Mouse (Mus musculus) heart, adult 2 months (tissue): ENCODE data around the gene Ppp2r5a. TPM values are rescaled to one million over a fixed set of nuclear protein-coding genes. Genes with fewer than 3 reads are reported as not detected.
"Not testable (repeated sequence)": the region's sequence is repeated elsewhere in the genome, so short reads cannot be mapped to it uniquely, and the experiment has no call there.

ENCODE experiments used
- DNase-seq, 2 experiments: peaks; one replicate each; pipeline ENCODE4 v3.0.0; 2021
- H3K27ac ChIP-seq: fragments of 200-600 bp; 2 replicates; pipeline ENCODE4 v1.8.1; 2022
- H3K27me3 ChIP-seq: fragments of 200-500 bp; 2 replicates; pipeline ENCODE4 v1.6.1; 2012; ENCODE audit warnings: mild to moderate bottlenecking, low read length, inconsistent platforms, mixed read lengths; ENCODE audit not compliant: control insufficient read depth, insufficient read depth
- H3K36me3 ChIP-seq: fragments of 200-500 bp; 2 replicates; pipeline ENCODE4 v1.6.1; 2012; ENCODE audit warnings: low read length, inconsistent platforms; ENCODE audit not compliant: control insufficient read depth, insufficient read depth
- H3K4me1 ChIP-seq: fragments of 200-500 bp; 2 replicates; pipeline ENCODE4 v1.6.1; 2011; ENCODE audit warnings: low read length; ENCODE audit not compliant: control insufficient read depth, insufficient read depth
- H3K4me3 ChIP-seq: fragments of 200-600 bp; 2 replicates; pipeline ENCODE4 v1.8.1; 2022
- H3K79me2 ChIP-seq: fragments of 200-500 bp; replicated peaks from 2 replicates; pipeline ENCODE4 v1.6.1; 2012; ENCODE audit warnings: mild to moderate bottlenecking, inconsistent platforms, low read length, moderate library complexity, mixed read lengths; ENCODE audit not compliant: control insufficient read depth, insufficient read depth
- H3K9ac ChIP-seq: fragments of 200-500 bp; 2 replicates; pipeline ENCODE4 v1.6.1; 2012; ENCODE audit warnings: low read depth, mild to moderate bottlenecking, control low read depth, inconsistent platforms, low read length, mixed read lengths
- CTCF ChIP-seq: fragments of 200-600 bp; IDR thresholded peaks from 2 replicates; pipeline ENCODE4 v1.8.1; 2022; ENCODE audit warnings: antibody characterized with exemption, mild to moderate bottlenecking, moderate library complexity
- EP300 ChIP-seq: fragments of 200-500 bp; IDR thresholded peaks from 2 replicates; pipeline ENCODE4 v1.6.1; 2011; ENCODE audit warnings: low read depth, low read length, control low read depth; ENCODE audit not compliant: insufficient read depth
- POLR2A ChIP-seq: fragments of 200-500 bp; IDR thresholded peaks from 2 replicates; pipeline ENCODE4 v1.6.1; 2011; ENCODE audit warnings: mild to moderate bottlenecking, low read depth, low read length, control low read depth; ENCODE audit not compliant: insufficient read depth
- WGBS: fragments of 180-500 bp; shearing (Covaris S2); methylation state at CpG from one replicate; pipeline ENCODE4 v1.1.7; 2018; 5-methylcytosine and 5-hydroxymethylcytosine counted together
- intact Hi-C: fragments of 180-260 bp; cut with DNase I; formaldehyde crosslinking; loops from one replicate; pipeline ENCODE4 v1.15.1; 2025
- polyA plus RNA-seq: library from polyadenylated mRNA; depleted of rRNA; stranded (reverse); fragments of >200 nt; gene quantifications from 2 replicates; pipeline ENCODE4 v1.2.3, GENCODE M21; 2012
- total RNA-seq, 2 experiments: library from RNA; stranded (reverse); gene quantifications; 2 replicates each; pipeline ENCODE4 v1.2.3; 2021

Gene Ppp2r5a
- total and polyA plus RNA-seq, 3 experiments, result 53.7 to 110 (median 105) TPM

DNA sequence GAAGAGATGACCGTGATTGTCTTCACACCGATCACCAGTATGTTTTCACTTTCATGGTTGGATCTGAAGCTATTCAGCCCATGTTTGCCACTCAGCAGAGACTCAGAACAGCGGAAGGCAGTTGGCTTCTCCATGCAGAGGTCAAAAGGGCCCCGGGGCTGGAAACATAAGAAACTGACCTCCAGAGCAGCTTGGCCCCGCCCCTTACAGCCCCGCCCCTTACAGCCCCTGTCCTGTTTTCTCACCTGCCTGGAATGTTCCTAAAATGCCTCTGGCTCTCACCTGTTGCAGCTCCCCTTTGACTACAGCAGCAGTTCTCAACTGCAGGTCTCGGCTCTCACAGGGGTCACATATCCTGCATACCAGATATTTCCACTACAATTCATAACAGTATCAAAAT is 29.5 kb upstream of the Ppp2r5a start:
- intact Hi-C loops, result no loop called here
- TF ChIP-seq POLR2A, result no peak
- TF ChIP-seq CTCF, result no peak
- no peak for TF ChIP-seq EP300
- Histone ChIP-seq H3K36me3 (no peaks in the 10 kb centered on the region), H3K27me3 (no peaks in the 10 kb centered on the region), H3K27ac (no peak overlapping the region), H3K9ac (no peak overlapping the region), H3K79me2 (no peaks in the 10 kb centered on the region), H3K4me1 (peaks cover 19% of the 10 kb centered on the region), H3K4me3 (no peak overlapping the region)
- 47% methylated on average over 7 of the region's 7 CpGs for WGBS
- no peak for DNase-seq

- Histone ChIP-seq H3K27me3 (no peaks in the 10 kb centered on the region), H3K9ac (no peak overlapping the region), H3K36me3 (no peaks in the 10 kb centered on the region), H3K4me1 (peaks cover 19% of the 10 kb centered on the region), H3K27ac (no peak overlapping the region), H3K79me2 (no peaks in the 10 kb centered on the region), H3K4me3 (no peak overlapping the region)
- no peak for TF ChIP-seq EP300
- TF ChIP-seq POLR2A, result no peak
- TF ChIP-seq CTCF, result no peak
- intact Hi-C loops, result no loop called here
- DNase-seq, result no peak
- WGBS, result 63% methylated on average over 15 of the region's 15 CpGs
These were observed 29.0 kb upstream of the Ppp2r5a start for GRCm38 (mm10) chr1:191432023-191432422.

GRCm38 (mm10) chr1:191430121-191430520 is 27.0 kb upstream of the Ppp2r5a start:
- TF ChIP-seq POLR2A (no peak), EP300 (no peak), CTCF (no peak)
- WGBS, result 77% methylated on average over 7 of the region's 7 CpGs
- H3K36me3 ChIP-seq, result no peaks in the 10 kb centered on the region
- intact Hi-C loops, result no loop called here
- peaks cover 7% of the 10 kb centered on the region for H3K4me1 ChIP-seq
- no peaks in the 10 kb centered on the region for H3K27me3 ChIP-seq
- no peak overlapping the region for H3K9ac ChIP-seq
- no peak for DNase-seq
- H3K4me3 ChIP-seq, result no peak overlapping the region
- no peak overlapping the region for H3K27ac ChIP-seq
- no peaks in the 10 kb centered on the region for H3K79me2 ChIP-seq

GRCm38 (mm10) chr1:191425884-191426283 is 22.8 kb upstream of the Ppp2r5a start:
- H3K4me1 ChIP-seq, result peaks cover 7% of the 10 kb centered on the region
- H3K36me3 ChIP-seq, result no peaks in the 10 kb centered on the region
- no peaks in the 10 kb centered on the region for H3K79me2 ChIP-seq
- H3K4me3 ChIP-seq, result no peak overlapping the region
- H3K9ac ChIP-seq, result no peak overlapping the region
- no peak for TF ChIP-seq EP300
- TF ChIP-seq POLR2A, result no peak
- no peak for DNase-seq
- WGBS, result 56% methylated on average over 7 of the region's 7 CpGs
- H3K27ac ChIP-seq, result no peak overlapping the region
- intact Hi-C loops, result no loop called here
- H3K27me3 ChIP-seq, result no peaks in the 10 kb centered on the region

DNA sequence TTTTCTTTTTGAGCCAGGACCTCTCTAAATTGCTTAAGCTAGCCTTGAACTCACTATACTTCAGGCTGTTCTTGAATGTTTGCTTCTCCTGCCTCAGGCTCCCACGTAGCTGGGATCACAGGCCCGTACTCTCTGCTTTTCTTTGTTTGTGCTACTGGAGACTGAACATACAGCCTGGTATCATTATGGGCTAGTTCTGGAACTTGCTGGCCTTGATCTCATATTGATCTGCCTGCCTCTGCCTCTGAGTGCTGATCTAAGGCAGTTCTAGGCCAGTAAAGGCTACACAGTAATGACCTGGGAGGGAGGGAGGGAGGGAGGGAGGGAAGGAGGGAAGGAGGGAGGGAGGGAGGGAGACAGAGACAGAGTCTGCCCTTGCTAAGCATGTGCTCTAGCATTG is 20.1 kb upstream of the Ppp2r5a start:
- H3K79me2 ChIP-seq, result no peaks in the 10 kb centered on the region
- no peak overlapping the region for H3K9ac ChIP-seq
- intact Hi-C loops, result no loop called here
- H3K4me1 ChIP-seq, result peaks cover 11% of the 10 kb centered on the region
- H3K36me3 ChIP-seq, result no peaks in the 10 kb centered on the region
- H3K4me3 ChIP-seq, result no peak overlapping the region
- WGBS, result 91% methylated on average over 2 of the region's 2 CpGs
- TF ChIP-seq EP300, result no peak
- TF ChIP-seq CTCF, result no peak
- TF ChIP-seq POLR2A, result no peak
- no peaks in the 10 kb centered on the region for H3K27me3 ChIP-seq
- H3K27ac ChIP-seq, result no peak overlapping the region
- DNase-seq, result no peak

- H3K27me3 ChIP-seq, H3K79me2 ChIP-seq, H3K4me3 ChIP-seq, H3K27ac ChIP-seq, H3K9ac ChIP-seq, intact Hi-C loops, DNase-seq, H3K36me3 ChIP-seq: not testable (repeated sequence)
- peaks cover 11% of the 10 kb centered on the region for H3K4me1 ChIP-seq
- WGBS, result 66% methylated on average over 3 of the region's 3 CpGs
These were observed 19.6 kb upstream of the Ppp2r5a start for GRCm38 (mm10) chr1:191422714-191423113.

- Histone ChIP-seq H3K27ac (no peak overlapping the region; the same call in 1 of the 2 replicates), H3K9ac (no peak overlapping the region), H3K4me1 (peaks cover 11% of the 10 kb centered on the region), H3K79me2 (no peaks in the 10 kb centered on the region), H3K27me3 (no peaks in the 10 kb centered on the region), H3K36me3 (no peaks in the 10 kb centered on the region), H3K4me3 (no peak overlapping the region)
- 72% methylated on average over 4 of the region's 4 CpGs for WGBS
- DNase-seq, result no peak
- intact Hi-C loops, result no loop called here
- no peak for TF ChIP-seq EP300
- TF ChIP-seq CTCF, result no peak
- TF ChIP-seq POLR2A, result no peak
These were observed 19.1 kb upstream of the Ppp2r5a start for GRCm38 (mm10) chr1:191422164-191422563.
